Mouse (Mus musculus): ENCODE measurements around the gene Trim5. TPM values are rescaled to one million over a fixed set of nuclear protein-coding genes. Genes with fewer than 3 reads are reported as not detected.

Gene Trim5
- polyA plus RNA-seq (2014; fragmentation: Illumina TruSeq; extraction: RNeasy Lipid Tissue Mini Kit (QIAGEN cat#74804)), result 3.0 TPM

GRCm38 (mm10) chr7:104287576-104288443 is at the start of gene Trim5:
Gene Trim5, minus strand, starts transcription at chr7:104288094.

DNA sequence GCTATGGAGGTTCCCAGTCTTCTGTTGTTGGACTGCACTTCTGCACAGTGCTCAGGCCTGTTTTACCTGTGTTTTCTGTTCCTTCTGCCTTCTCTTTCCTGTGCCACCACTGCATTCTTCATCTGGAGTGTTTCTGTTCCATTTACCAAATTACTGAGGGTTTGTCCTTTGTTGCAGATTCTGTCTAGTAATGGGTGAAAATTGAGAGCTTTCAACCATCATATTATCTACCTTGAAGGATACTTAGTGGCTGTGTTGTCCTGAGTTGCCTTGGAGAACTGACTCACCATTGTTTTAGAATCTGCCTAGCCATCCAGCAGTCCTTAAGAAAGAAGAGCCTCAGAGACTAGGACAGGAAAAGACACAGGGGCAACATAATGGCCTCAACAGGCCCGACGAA is 41.3 kb upstream of the Trim5 start, which contains the start of gene Trim34b:
Gene Trim34b, plus strand, starts transcription at position 301 of the 400 bp plus-strand sequence.

GRCm38 (mm10) chr7:104315369-104316080 is 27.6 kb upstream of the Trim5 start, which contains the start of gene Trim12a:
Gene Trim12a, minus strand, starts transcription at chr7:104315466.

GRCm38 (mm10) chr7:104244287-104245181 is 43.4 kb downstream of the Trim5 start, which contains the start of gene Trim34a:
Gene Trim34a, plus strand, starts transcription at chr7:104244457.

GRCm38 (mm10) chr7:104218701-104219569 is 69.0 kb downstream of the Trim5 start, which contains the start of gene Trim6:
Gene Trim6, plus strand, starts transcription at chr7:104218793.

Other genes with a start within 250 kb of the Trim5 start
- not detected for gene Olfr642, start 235.4 kb downstream of the Trim5 start, polyA plus RNA-seq (2014; fragmentation: Illumina TruSeq; extraction: RNeasy Lipid Tissue Mini Kit (QIAGEN cat#74804))
- gene 4930516K23Rik, start 226.6 kb downstream of the Trim5 start, polyA plus RNA-seq (2014; fragmentation: Illumina TruSeq; extraction: RNeasy Lipid Tissue Mini Kit (QIAGEN cat#74804)), result not detected
- gene Olfr644, start 216.2 kb downstream of the Trim5 start, polyA plus RNA-seq (2014; fragmentation: Illumina TruSeq; extraction: RNeasy Lipid Tissue Mini Kit (QIAGEN cat#74804)), result not detected
- not detected for gene Olfr645, start 202.6 kb downstream of the Trim5 start, polyA plus RNA-seq (2014; fragmentation: Illumina TruSeq; extraction: RNeasy Lipid Tissue Mini Kit (QIAGEN cat#74804))
- gene Olfr646, start 183.2 kb downstream of the Trim5 start, polyA plus RNA-seq (2014; fragmentation: Illumina TruSeq; extraction: RNeasy Lipid Tissue Mini Kit (QIAGEN cat#74804)), result not detected
- not detected for gene Ubqln5, start 158.3 kb downstream of the Trim5 start, polyA plus RNA-seq (2014; fragmentation: Illumina TruSeq; extraction: RNeasy Lipid Tissue Mini Kit (QIAGEN cat#74804))
- not detected for gene Olfr643, start 150.7 kb downstream of the Trim5 start, polyA plus RNA-seq (2014; fragmentation: Illumina TruSeq; extraction: RNeasy Lipid Tissue Mini Kit (QIAGEN cat#74804))
- gene Ubqln3, start 144.8 kb downstream of the Trim5 start, polyA plus RNA-seq (2014; fragmentation: Illumina TruSeq; extraction: RNeasy Lipid Tissue Mini Kit (QIAGEN cat#74804)), result not detected
- gene Ubqlnl, start 137.5 kb downstream of the Trim5 start, polyA plus RNA-seq (2014; fragmentation: Illumina TruSeq; extraction: RNeasy Lipid Tissue Mini Kit (QIAGEN cat#74804)), result not detected
- gene Olfm5, start 123.3 kb downstream of the Trim5 start, polyA plus RNA-seq (2014; fragmentation: Illumina TruSeq; extraction: RNeasy Lipid Tissue Mini Kit (QIAGEN cat#74804)), result not detected
- 0.80 TPM for gene Olfr648, start 104.7 kb downstream of the Trim5 start, polyA plus RNA-seq (2014; fragmentation: Illumina TruSeq; extraction: RNeasy Lipid Tissue Mini Kit (QIAGEN cat#74804))
- gene Olfr649, start 92.1 kb downstream of the Trim5 start, polyA plus RNA-seq (2014; fragmentation: Illumina TruSeq; extraction: RNeasy Lipid Tissue Mini Kit (QIAGEN cat#74804)), result not detected
- 1.5 TPM for gene Trim6, start 69.3 kb downstream of the Trim5 start, polyA plus RNA-seq (2014; fragmentation: Illumina TruSeq; extraction: RNeasy Lipid Tissue Mini Kit (QIAGEN cat#74804))
- gene Trim34a, start 43.6 kb downstream of the Trim5 start, polyA plus RNA-seq (2014; fragmentation: Illumina TruSeq; extraction: RNeasy Lipid Tissue Mini Kit (QIAGEN cat#74804)), result 18.0 TPM
- 26.0 TPM for gene Trim12a, start 27.4 kb upstream of the Trim5 start, polyA plus RNA-seq (2014; fragmentation: Illumina TruSeq; extraction: RNeasy Lipid Tissue Mini Kit (QIAGEN cat#74804))
- gene Trim34b, start 41.4 kb upstream of the Trim5 start, polyA plus RNA-seq (2014; fragmentation: Illumina TruSeq; extraction: RNeasy Lipid Tissue Mini Kit (QIAGEN cat#74804)), result not detected
- gene Trim12c, start 65.3 kb upstream of the Trim5 start, polyA plus RNA-seq (2014; fragmentation: Illumina TruSeq; extraction: RNeasy Lipid Tissue Mini Kit (QIAGEN cat#74804)), result 27.0 TPM
- gene Trim30b, start 81.8 kb upstream of the Trim5 start, polyA plus RNA-seq (2014; fragmentation: Illumina TruSeq; extraction: RNeasy Lipid Tissue Mini Kit (QIAGEN cat#74804)), result 0.23 TPM
- gene Trim30c, start 112.7 kb upstream of the Trim5 start, polyA plus RNA-seq (2014; fragmentation: Illumina TruSeq; extraction: RNeasy Lipid Tissue Mini Kit (QIAGEN cat#74804)), result 0.46 TPM
- gene Trim30a, start 177.1 kb upstream of the Trim5 start, polyA plus RNA-seq (2014; fragmentation: Illumina TruSeq; extraction: RNeasy Lipid Tissue Mini Kit (QIAGEN cat#74804)), result 28.2 TPM
- gene Trim30d, start 219.8 kb upstream of the Trim5 start, polyA plus RNA-seq (2014; fragmentation: Illumina TruSeq; extraction: RNeasy Lipid Tissue Mini Kit (QIAGEN cat#74804)), result 24.0 TPM